Mouse (Mus musculus) CH12F3 (cell line): ENCODE results near the gene Oma1.

ENCODE experiments used
- in situ Hi-C: fragments of 300-500 bp; cut with MboI; formaldehyde crosslinking; loops from 2 replicates; pipeline ENCODE4 v1.14.3; 2020; ENCODE audit warnings: low sequenced_read_pairs

The Oma1 gene

DNA sequence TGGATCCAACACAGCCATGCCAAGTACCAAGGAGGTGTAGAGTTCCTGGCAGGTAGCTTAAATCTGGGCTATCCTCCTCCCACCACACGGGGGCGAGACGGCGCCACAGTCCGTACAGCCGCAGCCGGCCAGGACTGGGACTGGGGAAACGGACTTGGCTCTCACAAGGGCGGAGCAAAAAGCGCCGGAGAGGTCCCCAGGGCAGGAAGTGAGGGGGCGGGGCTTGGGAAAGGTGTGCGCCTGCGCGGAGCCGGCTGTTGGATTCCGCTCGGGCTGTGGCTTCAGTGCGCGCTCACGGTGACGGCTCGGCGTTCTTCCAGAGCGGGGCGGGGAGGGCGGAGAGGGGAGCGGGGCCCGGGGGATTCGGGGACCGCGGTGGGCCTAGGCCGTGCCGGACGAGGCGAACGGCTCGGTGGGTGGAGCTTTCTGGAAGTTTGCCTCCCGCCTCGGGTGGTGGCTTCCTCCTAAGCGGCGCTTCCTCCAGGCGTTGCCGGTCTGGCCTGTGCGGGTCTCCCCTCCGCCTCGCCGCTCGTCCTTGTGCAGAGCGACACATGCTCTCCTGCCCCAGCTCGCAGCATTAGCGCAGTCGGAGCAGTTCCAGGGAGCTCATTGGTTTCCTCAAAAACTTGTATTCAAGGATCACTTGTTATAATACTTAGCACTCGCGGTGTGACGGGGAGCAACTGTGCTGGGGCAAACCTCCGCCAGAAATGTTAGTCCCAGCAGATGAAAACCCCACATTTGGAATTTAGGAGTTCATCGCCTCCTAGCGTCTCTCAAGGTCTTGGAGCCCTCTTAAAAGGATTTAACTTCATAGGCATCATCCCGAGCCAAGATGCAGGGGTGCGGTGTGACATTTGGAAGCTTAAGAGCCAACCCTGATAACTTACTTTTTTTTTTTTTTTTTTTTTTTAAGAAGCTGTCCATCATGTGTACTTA, at the start of gene Oma1:
Oma1 (plus strand) TSS at position 226 of the 939 bp plus-strand sequence.
- in situ Hi-C loops, result no loop called here

GRCm38 (mm10) chr4:103263812-103264396, 49.7 kb upstream of the Oma1 start:
- in situ Hi-C loops, result no loop called here

DNA sequence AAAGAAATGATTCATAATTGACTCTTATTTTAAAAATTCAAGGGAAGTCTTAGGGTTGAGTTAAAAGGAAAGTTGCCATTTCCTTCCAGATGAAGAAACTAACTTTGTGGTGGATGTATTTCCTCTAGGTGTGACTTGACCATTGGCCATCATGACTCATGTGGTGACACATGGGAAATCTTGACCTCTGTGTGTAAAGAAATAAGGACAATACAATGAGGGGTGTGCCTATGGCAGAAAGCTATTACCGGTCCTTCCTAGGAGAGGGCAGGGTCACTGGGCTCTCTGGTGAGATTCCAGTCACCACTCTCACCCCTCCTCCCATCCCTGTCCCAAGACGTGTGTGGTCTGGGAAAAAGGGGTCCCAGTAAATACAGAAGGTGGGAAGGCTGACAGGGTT, 48.4 kb upstream of the Oma1 start:
- in situ Hi-C loops, result no loop called here

GRCm38 (mm10) chr4:103269336-103269735, 44.3 kb upstream of the Oma1 start:
- in situ Hi-C loops, result no loop called here

GRCm38 (mm10) chr4:103273021-103273420, 40.6 kb upstream of the Oma1 start:
- in situ Hi-C loops, result no loop called here

DNA sequence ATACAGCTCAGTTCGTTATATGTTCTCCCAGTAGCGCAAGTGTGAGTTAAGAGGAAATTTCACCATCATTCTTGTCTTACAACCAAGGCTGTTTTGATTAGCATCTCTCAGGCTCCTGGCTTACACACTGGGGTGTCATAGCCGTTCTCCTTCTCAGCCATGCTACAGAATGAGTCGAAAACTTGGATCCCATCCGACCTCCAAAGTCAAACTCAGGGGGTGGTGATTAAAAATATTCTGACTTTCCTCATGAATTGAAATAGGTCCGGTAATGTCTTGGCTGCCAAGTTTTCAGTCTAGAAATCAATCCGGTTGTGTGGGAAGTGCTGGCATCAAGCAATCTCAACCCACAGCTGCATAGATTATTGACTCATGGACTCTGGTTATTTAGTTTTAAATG, 25.3 kb upstream of the Oma1 start:
- in situ Hi-C loops, result no loop called here

DNA sequence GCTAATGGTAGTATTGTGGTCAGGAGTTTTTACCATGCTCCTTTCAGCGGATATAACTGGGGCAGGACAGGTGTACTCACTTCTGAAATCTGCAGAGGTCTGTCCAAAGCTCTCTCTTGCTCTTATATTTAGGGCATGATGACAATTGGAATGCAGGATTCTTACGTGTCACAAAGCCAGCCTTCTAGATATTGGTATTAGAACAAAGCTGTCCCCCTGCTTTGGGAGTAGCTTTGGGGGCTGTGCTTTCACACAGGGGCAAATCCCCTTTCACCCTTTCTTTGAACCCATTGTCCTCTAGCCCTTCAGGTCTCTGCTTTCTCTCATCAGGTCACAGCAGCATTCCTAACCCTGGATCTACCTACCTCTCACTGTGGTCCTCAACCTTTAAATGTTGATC, 22.8 kb upstream of the Oma1 start, which contains the start of gene 4921539E11Rik:
4921539E11Rik (minus strand) TSS at position 101 of the 400 bp plus-strand sequence.
- in situ Hi-C loops, result no loop called here

GRCm38 (mm10) chr4:103299342-103299741, 14.3 kb upstream of the Oma1 start:
- in situ Hi-C loops, result no loop called here

GRCm38 (mm10) chr4:103303851-103304250, 9.8 kb upstream of the Oma1 start:
- in situ Hi-C loops, result no loop called here

DNA sequence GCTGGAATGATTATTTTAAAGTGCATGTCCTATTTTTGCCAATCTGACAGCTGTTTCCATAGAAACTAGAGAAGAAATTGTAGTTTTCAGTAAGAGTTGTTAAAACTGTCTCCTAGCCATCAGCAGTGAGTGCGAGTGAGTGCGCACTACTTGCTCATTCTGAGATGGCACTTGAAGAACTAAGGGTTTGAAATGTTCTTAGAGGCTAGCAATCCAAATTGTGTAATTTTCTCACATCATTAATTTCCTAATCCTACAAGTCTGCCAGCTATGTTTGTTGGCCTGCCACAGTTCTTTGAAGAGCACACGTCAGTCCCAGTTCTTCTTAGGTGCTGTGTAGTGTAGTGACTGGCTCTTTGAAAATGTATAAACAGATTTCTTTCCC, 906 bp downstream of the Oma1 start:
- in situ Hi-C loops, result no loop called here

DNA sequence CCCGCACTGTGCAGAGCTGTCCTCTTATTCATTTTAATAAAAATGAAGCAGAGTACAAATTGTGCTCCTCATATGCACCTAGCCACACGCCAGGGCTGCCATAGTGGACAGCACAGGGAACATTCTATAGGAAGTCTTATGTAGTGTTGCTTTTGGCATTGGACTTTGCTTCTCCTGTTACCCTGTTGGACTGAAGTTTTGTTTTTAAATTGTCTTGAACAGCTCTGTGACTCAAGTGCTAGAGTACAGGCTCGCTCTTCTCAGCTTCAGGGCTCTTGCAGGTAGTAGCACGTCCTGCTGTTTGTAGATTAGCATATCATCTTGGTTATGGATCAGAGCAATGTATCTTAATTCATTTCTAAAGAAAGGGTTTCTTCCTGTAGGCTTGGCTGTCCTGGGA, 2.2 kb downstream of the Oma1 start:
- in situ Hi-C loops, result no loop called here

GRCm38 (mm10) chr4:103321461-103321860, 7.8 kb downstream of the Oma1 start:
- in situ Hi-C loops, result no loop called here

- in situ Hi-C loops, result loop anchor here (25.0 kb wide), 1 partner anchor 838 kb away; no protein-coding TSS in a partner anchor
These were observed 11.3 kb downstream of the Oma1 start for GRCm38 (mm10) chr4:103324688-103325451.

DNA sequence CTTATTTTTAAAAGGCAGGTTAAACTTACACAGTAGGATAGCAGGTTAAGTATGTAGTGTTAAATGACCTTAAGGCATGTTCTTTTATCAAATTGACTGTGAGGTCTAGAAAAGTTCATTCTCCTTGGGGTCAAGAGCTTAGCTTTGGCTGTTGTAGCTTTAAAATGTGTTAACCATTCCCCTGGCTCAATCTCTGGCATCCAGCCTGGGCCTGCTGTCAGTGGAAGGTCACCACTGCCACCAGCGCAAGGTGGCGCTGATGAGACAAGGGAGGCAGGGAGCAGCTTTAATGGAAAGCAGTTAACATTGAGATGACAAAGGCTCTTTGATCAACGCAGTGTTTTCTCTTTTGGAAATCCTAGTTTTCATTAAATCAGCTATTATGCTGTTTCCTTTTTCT, 13.4 kb downstream of the Oma1 start:
- in situ Hi-C loops, result loop anchor here (25.0 kb wide), 1 partner anchor 840 kb away; no protein-coding TSS in a partner anchor

DNA sequence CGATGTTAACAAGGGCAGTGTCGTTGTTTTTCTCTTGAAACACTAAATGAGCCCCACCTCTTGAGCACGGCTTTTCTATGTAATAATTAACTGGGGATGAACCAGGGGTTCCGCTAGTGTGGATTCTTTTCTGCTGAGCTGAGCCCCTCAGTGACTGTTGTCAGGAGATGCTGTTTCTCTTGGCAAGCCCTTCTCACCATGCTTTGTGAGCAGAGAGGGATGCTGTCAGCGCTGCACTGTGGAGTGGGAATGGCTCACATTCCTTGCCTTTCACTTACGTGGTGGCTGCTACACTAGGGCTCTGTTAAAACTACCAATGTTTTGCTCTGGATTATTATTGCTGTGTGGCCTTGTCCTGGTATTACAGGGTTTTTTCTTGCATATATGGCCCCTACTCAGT, 15.7 kb downstream of the Oma1 start:
- in situ Hi-C loops, result loop anchor here (25.0 kb wide), 1 partner anchor 842 kb away; no protein-coding TSS in a partner anchor

DNA sequence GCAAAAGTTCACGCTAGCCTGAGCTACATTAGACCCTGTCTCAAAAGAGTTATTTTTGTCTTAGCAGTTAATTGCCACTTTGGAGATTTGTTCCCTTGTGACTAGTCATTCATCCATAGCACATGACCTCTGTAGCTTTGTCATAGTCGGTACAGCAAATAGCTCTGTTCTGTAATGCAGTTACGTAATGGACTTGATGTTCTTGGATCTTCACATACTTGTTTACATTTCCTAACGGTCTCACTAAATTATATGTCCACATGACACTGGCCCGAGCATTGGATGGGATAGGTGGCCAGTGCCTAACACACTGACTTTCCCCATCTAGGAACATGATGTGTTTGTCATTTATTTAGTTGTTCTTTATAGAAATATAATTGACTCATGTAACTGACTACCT, 21.5 kb downstream of the Oma1 start:
- in situ Hi-C loops, result loop anchor here (25.0 kb wide), 1 partner anchor 848 kb away; no protein-coding TSS in a partner anchor

DNA sequence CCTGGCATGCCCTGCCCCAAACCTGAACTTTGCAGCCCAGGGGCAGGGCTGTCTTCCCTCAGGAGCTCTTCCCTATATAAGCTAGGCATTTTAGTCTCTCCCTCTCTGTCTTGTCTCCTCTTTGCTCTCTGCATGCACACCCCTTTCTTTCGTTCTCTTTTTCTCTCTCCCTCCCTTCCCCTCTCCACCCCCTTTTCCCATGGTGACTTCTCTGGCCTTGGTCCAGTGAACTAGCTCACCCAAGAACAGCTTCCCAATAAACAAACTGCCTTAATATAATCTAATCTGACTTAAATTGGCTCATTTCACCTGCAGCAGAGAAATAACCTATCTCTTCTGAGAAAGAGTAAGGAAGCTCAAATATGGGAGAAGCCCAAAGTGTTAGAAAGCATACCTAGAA, 27.1 kb downstream of the Oma1 start:
- in situ Hi-C loops, result loop anchor here (25.0 kb wide), 1 partner anchor 853 kb away; no protein-coding TSS in a partner anchor

DNA sequence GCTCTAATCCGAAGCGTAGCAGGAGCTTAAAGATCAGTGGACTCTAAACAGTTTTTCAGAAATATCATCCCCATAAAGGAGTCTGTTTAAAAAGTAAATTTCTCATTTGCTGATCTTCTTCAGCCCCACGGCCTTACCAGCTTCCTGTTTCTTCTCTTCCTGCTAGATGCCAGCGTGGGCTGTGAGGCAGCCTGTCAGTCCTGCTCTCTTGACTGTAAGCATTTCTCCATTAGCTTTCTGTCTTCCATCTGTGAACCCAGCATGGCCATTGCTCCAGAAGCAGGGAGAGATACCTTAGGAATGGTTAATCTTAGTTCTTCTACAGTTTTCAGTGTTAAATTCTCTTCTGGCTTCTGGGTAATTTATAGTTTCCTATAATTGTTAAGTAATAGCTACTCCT, 28.0 kb downstream of the Oma1 start:
- in situ Hi-C loops, result loop anchor here (25.0 kb wide), 1 partner anchor 854 kb away; no protein-coding TSS in a partner anchor

DNA sequence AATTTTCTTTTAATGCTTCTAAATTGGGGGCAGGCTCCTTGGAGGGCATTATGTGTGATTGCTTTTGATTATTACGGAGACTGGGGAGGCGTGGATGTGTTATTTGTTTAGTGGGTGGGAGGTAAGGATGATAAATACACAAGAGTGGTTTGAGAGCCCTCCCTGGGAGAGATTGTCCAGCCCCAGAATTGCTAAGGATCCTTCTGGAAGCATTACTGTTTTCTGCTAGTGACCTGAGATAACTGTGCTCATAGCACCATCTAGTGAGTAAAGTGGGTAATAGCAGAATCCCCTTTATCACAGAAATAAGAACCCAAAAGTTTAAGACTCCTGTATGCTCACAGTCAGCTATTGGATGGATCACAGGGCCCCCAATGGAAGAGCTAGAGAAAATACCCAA, 32.4 kb downstream of the Oma1 start:
- in situ Hi-C loops, result loop anchor here (25.0 kb wide), 1 partner anchor 859 kb away; no protein-coding TSS in a partner anchor

GRCm38 (mm10) chr4:103346849-103347248, 33.2 kb downstream of the Oma1 start:
- in situ Hi-C loops, result loop anchor here (25.0 kb wide), 1 partner anchor 860 kb away; no protein-coding TSS in a partner anchor

DNA sequence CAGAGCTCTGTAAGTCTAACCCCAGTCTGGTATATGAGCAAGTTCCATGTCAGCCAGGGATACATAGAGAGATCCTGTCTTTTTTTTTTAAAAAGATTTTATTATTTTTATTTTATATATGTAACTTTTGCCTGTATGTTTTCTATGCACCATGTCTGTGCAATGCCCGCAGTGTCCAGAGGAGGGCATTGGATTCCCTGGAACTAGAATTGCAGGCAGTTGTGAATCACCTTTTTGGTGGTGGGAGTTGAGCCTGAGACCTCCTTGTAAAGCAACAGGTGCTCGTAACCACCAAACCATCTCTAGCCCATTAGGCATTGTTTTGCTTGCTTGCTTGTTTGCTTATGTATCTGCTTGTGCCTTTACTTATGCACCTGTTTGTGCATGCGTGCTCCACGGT, 35.6 kb downstream of the Oma1 start:
- in situ Hi-C loops, result loop anchor here (25.0 kb wide), 1 partner anchor 862 kb away; no protein-coding TSS in a partner anchor
